Mouse (Mus musculus) adrenal gland, adult 2 months (tissue): Measurements from ENCODE around the gene Bmyc. TPM values are rescaled to one million over a fixed set of nuclear protein-coding genes. Genes with fewer than 3 reads are reported as not detected.
"Not testable (repeated sequence)": the region's sequence is repeated elsewhere in the genome, so short reads cannot be mapped to it uniquely, and the experiment has no call there.

ENCODE experiments used
- DNase-seq: peaks from one replicate; pipeline ENCODE4 v3.0.0; 2021
- long read RNA-seq: library from polyadenylated mRNA; stranded (forward); transcript quantifications from one replicate; pipeline ENCODE4 v2.0.0, GENCODE M21; 2021
- polyA plus RNA-seq: library from polyadenylated mRNA; depleted of rRNA; stranded (reverse); fragments of >200 nt; gene quantifications from 2 replicates; pipeline ENCODE4 v1.2.3, GENCODE M21; 2012; rRNA removed
- total RNA-seq, 2 experiments: library from RNA; stranded (reverse); gene quantifications; 2 replicates each; pipeline ENCODE4 v1.2.3; 2021

Gene Bmyc
- total RNA-seq (10 to 100 TPM; 36.7 to 46.1 TPM), polyA plus RNA-seq (134 and 139 TPM in 2 replicates)
- long read RNA-seq, transcript Bmyc-201 (1 exons, 983 nt): major isoform, 45 of 45 reads
- long read RNA-seq, partial matches to known transcripts: 0 of 45 reads
- long read RNA-seq, other reads (novel, unspliced or antisense): 0 of 45 reads

GRCm38 (mm10) chr2:25706643-25707481 lies at the start of gene Bmyc:
TSS of gene Bmyc (plus strand) at chr2:25706739.
- DNase-seq: peak; percentile 91

- peak; percentile 64 for DNase-seq
Measured at GRCm38 (mm10) chr2:25657246-25657645, 49.3 kb upstream of the Bmyc start.

GRCm38 (mm10) chr2:25657652-25658051 lies 48.9 kb upstream of the Bmyc start, which contains the start of gene Lcn5:
TSS of gene Lcn5 (plus strand) at chr2:25657952.
- no peak for DNase-seq

GRCm38 (mm10) chr2:25660279-25660678 lies 46.3 kb upstream of the Bmyc start:
- peak; percentile 61 for DNase-seq

- peak; percentile 54 for DNase-seq
Measured at GRCm38 (mm10) chr2:25661245-25661970, 45.1 kb upstream of the Bmyc start.

- DNase-seq: peak; percentile 80
Measured at GRCm38 (mm10) chr2:25663511-25663910, 43.0 kb upstream of the Bmyc start.

GRCm38 (mm10) chr2:25664125-25664524 lies 42.4 kb upstream of the Bmyc start:
- no peak for DNase-seq

GRCm38 (mm10) chr2:25666516-25666915 lies 40.0 kb upstream of the Bmyc start:
- DNase-seq: no peak

GRCm38 (mm10) chr2:25676486-25676885 lies 30.1 kb upstream of the Bmyc start, which contains the start of gene Lcn6:
TSS of gene Lcn6 (plus strand) at chr2:25676786.
- no peak for DNase-seq

GRCm38 (mm10) chr2:25679559-25679958 lies 27.0 kb upstream of the Bmyc start:
- DNase-seq: no peak

GRCm38 (mm10) chr2:25682426-25682825 lies 24.1 kb upstream of the Bmyc start, which contains the start of gene Lcn10:
TSS of gene Lcn10 (plus strand) at chr2:25682726.
- no peak for DNase-seq

- no peak for DNase-seq
Measured at GRCm38 (mm10) chr2:25686941-25687340, 19.6 kb upstream of the Bmyc start.

GRCm38 (mm10) chr2:25694605-25695004 lies 11.9 kb upstream of the Bmyc start:
- DNase-seq: peak; percentile 71

- DNase-seq: peak; percentile 51
Measured at GRCm38 (mm10) chr2:25696951-25697350, 9.6 kb upstream of the Bmyc start.

GRCm38 (mm10) chr2:25698696-25699095 lies 7.8 kb upstream of the Bmyc start:
- DNase-seq: no peak

- not testable (repeated sequence) for DNase-seq
Measured at GRCm38 (mm10) chr2:25699743-25700142, 6.8 kb upstream of the Bmyc start, which contains the start of gene Obp2a. TSS of gene Obp2a (plus strand) at chr2:25700043.

- DNase-seq: no peak
Measured at GRCm38 (mm10) chr2:25701001-25701400, 5.5 kb upstream of the Bmyc start.

GRCm38 (mm10) chr2:25703706-25704105 lies 2.8 kb upstream of the Bmyc start:
- peak; percentile 35 for DNase-seq

- DNase-seq: peak; percentile 44
Measured at GRCm38 (mm10) chr2:25708121-25708520, 1.6 kb downstream of the Bmyc start.

- DNase-seq: not testable (repeated sequence)
Measured at GRCm38 (mm10) chr2:25709056-25709455, 2.5 kb downstream of the Bmyc start.

GRCm38 (mm10) chr2:25709791-25710190 lies 3.3 kb downstream of the Bmyc start:
- not testable (repeated sequence) for DNase-seq

- not testable (repeated sequence) for DNase-seq
Measured at GRCm38 (mm10) chr2:25711641-25712040, 5.1 kb downstream of the Bmyc start.
